Mouse (Mus musculus): ENCODE data around the gene Dclk1.
A peak's percentile ranks its signal among the peaks of the same experiment; 100 is the strongest.

Dclk1 gene

GRCm38 (mm10) chr3:55333511-55333910, 91.3 kb downstream of the Dclk1 start:
- no peak for DNase-seq (ENCODE audit: low read depth, low spot score)

GRCm38 (mm10) chr3:55336895-55337294, 94.7 kb downstream of the Dclk1 start:
- DNase-seq (ENCODE audit: low read depth, low spot score) = peak; percentile 41

GRCm38 (mm10) chr3:55337671-55338070, 95.5 kb downstream of the Dclk1 start:
- no peak for DNase-seq (ENCODE audit: low read depth, low spot score)

GRCm38 (mm10) chr3:55342445-55342844, 100.3 kb downstream of the Dclk1 start:
- no peak for DNase-seq (ENCODE audit: low read depth, low spot score)

GRCm38 (mm10) chr3:55347371-55348025, 105.3 kb downstream of the Dclk1 start:
- DNase-seq (ENCODE audit: low read depth, low spot score) = no peak

- no peak for DNase-seq (ENCODE audit: low read depth, low spot score)
Measured at GRCm38 (mm10) chr3:55348026-55348390, 105.8 kb downstream of the Dclk1 start.

- DNase-seq (ENCODE audit: low read depth, low spot score) = no peak
Measured at GRCm38 (mm10) chr3:55350194-55350593, 108.0 kb downstream of the Dclk1 start.

- DNase-seq (ENCODE audit: low read depth, low spot score) = peak; percentile 53
Measured at GRCm38 (mm10) chr3:55351281-55352052, 109.3 kb downstream of the Dclk1 start.

GRCm38 (mm10) chr3:55352529-55352928, 110.4 kb downstream of the Dclk1 start:
- no peak for DNase-seq (ENCODE audit: low read depth, low spot score)

- DNase-seq (ENCODE audit: low read depth, low spot score) = no peak
Measured at GRCm38 (mm10) chr3:55353169-55353568, 111.0 kb downstream of the Dclk1 start.

GRCm38 (mm10) chr3:55353909-55354511, 111.8 kb downstream of the Dclk1 start:
- no peak for DNase-seq (ENCODE audit: low read depth, low spot score)

- DNase-seq (ENCODE audit: low read depth, low spot score) = peak; percentile 74
Measured at GRCm38 (mm10) chr3:55354765-55355164, 112.6 kb downstream of the Dclk1 start.

GRCm38 (mm10) chr3:55358486-55358885, 116.3 kb downstream of the Dclk1 start:
- DNase-seq (ENCODE audit: low read depth, low spot score) = no peak

- no peak for DNase-seq (ENCODE audit: low read depth, low spot score)
Measured at GRCm38 (mm10) chr3:55360836-55361235, 118.7 kb downstream of the Dclk1 start.

GRCm38 (mm10) chr3:55367166-55367565, 125.0 kb downstream of the Dclk1 start:
- DNase-seq (ENCODE audit: low read depth, low spot score) = no peak

GRCm38 (mm10) chr3:55369156-55369555, 127.0 kb downstream of the Dclk1 start:
- DNase-seq (ENCODE audit: low read depth, low spot score) = no peak

GRCm38 (mm10) chr3:55373689-55374088, 131.5 kb downstream of the Dclk1 start:
- peak; percentile 85 for DNase-seq (ENCODE audit: low read depth, low spot score)

GRCm38 (mm10) chr3:55378591-55378990, 136.4 kb downstream of the Dclk1 start:
- DNase-seq (ENCODE audit: low read depth, low spot score) = no peak

GRCm38 (mm10) chr3:55380471-55380870, 138.3 kb downstream of the Dclk1 start:
- DNase-seq (ENCODE audit: low read depth, low spot score) = peak; percentile 71

- DNase-seq (ENCODE audit: low read depth, low spot score) = no peak
Measured at GRCm38 (mm10) chr3:55392605-55393004, 150.4 kb downstream of the Dclk1 start.

- DNase-seq (ENCODE audit: low read depth, low spot score) = no peak
Measured at GRCm38 (mm10) chr3:55393549-55393948, 151.4 kb downstream of the Dclk1 start.

- DNase-seq (ENCODE audit: low read depth, low spot score) = no peak
Measured at GRCm38 (mm10) chr3:55396792-55397191, 154.6 kb downstream of the Dclk1 start.
